Mouse (Mus musculus): ENCODE data around the gene Maml2. TPM values are rescaled to one million over a fixed set of nuclear protein-coding genes. Genes with fewer than 3 reads are reported as not detected.

Gene Maml2
- total RNA-seq, 2 experiments from 2014 or later, result 0.46 to 2.9 TPM

- no peak for ATAC-seq (replicated peaks; ENCODE audit: poor library complexity)
Observed at GRCm38 (mm10) chr9:13309807-13310206, 12.1 kb downstream of the Maml2 start.

GRCm38 (mm10) chr9:13310236-13310635, 12.5 kb downstream of the Maml2 start:
- no peak for ATAC-seq (replicated peaks; ENCODE audit: poor library complexity)

DNA sequence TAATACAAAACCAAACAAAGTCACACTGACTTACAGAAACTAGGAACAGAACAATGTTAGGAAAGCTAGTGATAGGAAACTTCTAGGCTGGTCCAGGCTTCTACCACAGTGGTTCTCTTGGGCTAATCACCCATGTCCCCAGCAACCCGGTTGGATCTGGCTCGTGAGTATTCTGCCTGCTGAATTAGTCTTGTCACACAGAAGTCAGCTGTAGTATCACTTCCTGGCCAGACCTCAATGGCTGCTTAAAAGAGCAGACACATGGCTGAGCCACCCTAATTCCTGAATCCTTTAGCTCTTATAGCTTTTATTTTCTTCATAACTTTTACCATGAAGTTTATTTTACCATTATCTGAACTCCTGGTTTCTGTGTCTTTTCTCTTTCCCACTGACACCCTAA, 13.3 kb downstream of the Maml2 start:
- ATAC-seq (replicated peaks; ENCODE audit: poor library complexity), result peak; percentile 63

- ATAC-seq (replicated peaks; ENCODE audit: poor library complexity), result peak; percentile 31
Observed at GRCm38 (mm10) chr9:13313923-13314322, 16.2 kb downstream of the Maml2 start.

DNA sequence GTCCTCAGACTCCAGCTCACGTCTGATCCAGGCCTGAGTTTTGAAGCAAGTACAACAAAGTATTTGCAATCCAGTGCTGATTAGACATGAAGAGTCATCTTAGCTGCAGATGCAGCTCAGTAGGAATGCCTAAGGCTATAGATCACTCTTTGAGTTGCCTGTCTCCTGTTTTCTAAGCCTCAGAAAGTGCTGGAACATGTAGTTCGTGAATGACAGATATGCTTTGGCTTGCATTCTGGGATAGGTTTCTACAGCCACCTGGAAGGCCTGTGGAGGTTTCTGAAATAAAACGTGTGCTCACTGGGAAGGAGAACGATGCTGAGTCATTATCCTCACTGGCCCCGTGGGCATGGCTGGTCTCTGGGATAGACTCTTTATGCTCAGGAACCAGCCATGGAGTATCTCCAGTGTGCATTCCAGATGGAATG, 16.8 kb downstream of the Maml2 start:
- ATAC-seq (replicated peaks; ENCODE audit: poor library complexity), result no peak

- no peak for ATAC-seq (replicated peaks; ENCODE audit: poor library complexity)
Observed at GRCm38 (mm10) chr9:13315393-13315792, 17.6 kb downstream of the Maml2 start.

GRCm38 (mm10) chr9:13319566-13319965, 21.8 kb downstream of the Maml2 start:
- ATAC-seq (replicated peaks; ENCODE audit: poor library complexity), result no peak

DNA sequence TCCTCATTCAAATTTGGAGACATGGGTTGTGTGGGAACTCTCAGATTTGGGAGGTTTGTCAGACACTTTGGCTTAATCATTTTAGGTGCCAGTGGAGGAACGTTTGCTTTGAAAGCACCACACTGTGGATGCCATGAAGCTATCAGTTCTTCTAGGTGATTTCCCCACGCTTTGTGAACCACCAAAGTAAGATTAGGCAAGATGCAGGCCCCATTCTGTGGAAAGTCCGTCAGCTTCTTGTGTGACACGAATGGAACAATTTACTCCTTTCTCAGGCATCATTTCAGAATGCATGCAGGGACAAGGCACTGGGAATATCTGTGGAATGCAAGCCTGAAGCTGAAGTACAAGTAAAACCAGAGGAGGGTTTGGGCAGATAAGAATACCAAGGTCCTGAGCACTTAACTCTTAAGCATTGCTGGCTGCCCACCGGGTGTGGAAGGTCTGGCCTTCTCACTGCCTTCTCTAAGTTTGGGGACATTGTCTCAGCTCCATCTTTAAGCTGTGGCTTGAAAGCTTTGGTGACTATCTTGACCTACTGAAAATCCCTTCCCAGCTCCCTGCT, 23.1 kb downstream of the Maml2 start:
- no peak for ATAC-seq (replicated peaks; ENCODE audit: poor library complexity)

DNA sequence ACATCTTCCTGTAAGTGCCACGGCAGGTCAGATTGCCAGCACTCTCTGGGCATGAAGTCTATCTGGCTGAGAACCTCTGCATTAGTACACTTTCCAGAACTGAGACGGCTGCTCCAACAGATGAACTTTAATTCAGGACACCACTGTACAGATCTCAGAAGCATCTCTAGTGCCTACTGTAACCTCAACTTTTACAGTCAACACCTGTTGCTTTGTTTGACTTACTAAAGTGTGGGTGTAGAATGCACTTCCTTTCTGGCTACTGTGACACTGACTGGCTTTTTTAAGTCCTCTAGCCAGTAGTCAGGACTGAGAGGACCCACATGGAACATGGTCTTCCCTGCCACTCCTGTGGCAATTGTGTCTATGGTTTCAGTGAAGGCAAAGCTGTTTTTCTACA, 25.3 kb downstream of the Maml2 start:
- ATAC-seq (replicated peaks; ENCODE audit: poor library complexity), result 0 out of 2 replicates have a peak, but pooled peaks have one; percentile 25

DNA sequence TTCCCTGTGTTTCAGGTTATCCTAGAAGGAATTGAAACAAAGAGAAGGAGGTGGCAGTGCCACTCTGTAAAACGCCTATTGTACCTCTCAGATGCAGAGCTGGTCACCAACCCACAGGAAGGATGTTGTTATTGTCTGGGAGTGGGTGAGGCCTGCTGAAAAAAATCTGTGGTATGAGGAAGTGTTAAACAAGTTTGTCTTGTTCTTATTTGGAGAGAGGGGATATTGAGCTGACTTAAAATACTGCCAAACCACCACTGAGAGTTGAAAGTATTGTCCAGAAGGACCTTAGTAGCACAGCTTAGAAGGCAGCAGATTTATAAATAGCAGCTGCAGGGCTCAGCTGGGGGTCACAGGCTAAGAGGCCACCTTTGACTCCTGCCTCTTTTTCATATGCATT, 25.9 kb downstream of the Maml2 start:
- ATAC-seq (replicated peaks; ENCODE audit: poor library complexity), result peak; percentile 93

- no peak; the same call in 1 of the 2 replicates for ATAC-seq (replicated peaks; ENCODE audit: poor library complexity)
Observed at GRCm38 (mm10) chr9:13414230-13414766, 116.5 kb downstream of the Maml2 start.

- ATAC-seq (replicated peaks; ENCODE audit: poor library complexity), result peak; percentile 37; the same call in 1 of the 2 replicates
Observed at GRCm38 (mm10) chr9:13425031-13425940, 127.5 kb downstream of the Maml2 start.

DNA sequence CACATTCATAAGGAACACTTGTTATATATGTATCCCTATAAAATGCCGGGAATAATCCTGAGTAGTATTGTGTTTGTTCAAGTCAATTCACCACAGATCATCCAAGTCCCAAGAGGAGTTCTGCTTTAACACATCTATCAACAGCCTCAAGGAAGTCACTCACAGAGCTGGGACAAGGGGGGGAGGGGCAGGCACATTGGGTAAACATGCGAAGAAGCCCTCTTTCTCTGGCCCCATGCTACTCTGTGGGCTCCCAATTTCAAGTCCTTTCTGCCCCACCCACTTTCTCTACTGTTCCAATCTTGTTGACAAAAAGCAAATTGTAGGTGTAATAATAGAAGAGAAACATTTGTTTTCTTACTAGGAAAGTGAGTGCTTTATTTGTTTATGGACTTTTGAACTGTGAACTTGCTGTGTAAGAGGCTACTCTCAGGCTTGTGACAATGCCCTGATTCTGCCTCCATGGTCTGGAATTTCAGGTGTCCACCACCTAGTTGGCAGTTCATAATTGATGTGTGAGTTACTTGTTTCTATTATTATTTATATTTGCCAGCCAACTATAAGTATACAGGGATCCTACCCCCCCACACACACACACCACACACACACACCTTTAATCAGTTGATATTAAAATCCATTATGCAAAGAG, 131.8 kb downstream of the Maml2 start:
- 0 out of 2 replicates have a peak, but pooled peaks have one; percentile 20 for ATAC-seq (replicated peaks; ENCODE audit: poor library complexity)

GRCm38 (mm10) chr9:13430302-13430701, 132.5 kb downstream of the Maml2 start:
- ATAC-seq (replicated peaks; ENCODE audit: poor library complexity), result peak; percentile 44

- no peak for ATAC-seq (replicated peaks; ENCODE audit: poor library complexity)
Observed at GRCm38 (mm10) chr9:13430744-13431143, 133.0 kb downstream of the Maml2 start.

DNA sequence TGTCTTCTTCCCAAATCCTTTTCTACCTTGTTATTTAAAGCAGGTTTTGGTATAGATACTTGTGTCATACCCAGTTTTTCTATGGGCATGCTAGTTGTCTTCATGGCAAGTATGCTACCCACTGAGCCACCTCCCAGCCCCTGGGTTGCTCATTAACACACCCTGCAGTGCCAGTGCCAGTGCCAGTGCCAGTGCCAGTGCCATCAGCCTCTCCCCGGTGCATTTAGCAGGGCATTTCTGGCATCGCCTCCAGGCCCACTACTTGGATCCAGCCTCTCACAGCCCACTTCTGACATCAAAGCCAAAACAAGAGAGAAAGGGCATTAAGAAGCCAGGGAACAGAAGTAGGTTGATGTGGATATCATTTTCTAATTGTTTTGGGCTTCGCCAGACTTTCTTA, 133.9 kb downstream of the Maml2 start:
- no peak for ATAC-seq (replicated peaks; ENCODE audit: poor library complexity)

DNA sequence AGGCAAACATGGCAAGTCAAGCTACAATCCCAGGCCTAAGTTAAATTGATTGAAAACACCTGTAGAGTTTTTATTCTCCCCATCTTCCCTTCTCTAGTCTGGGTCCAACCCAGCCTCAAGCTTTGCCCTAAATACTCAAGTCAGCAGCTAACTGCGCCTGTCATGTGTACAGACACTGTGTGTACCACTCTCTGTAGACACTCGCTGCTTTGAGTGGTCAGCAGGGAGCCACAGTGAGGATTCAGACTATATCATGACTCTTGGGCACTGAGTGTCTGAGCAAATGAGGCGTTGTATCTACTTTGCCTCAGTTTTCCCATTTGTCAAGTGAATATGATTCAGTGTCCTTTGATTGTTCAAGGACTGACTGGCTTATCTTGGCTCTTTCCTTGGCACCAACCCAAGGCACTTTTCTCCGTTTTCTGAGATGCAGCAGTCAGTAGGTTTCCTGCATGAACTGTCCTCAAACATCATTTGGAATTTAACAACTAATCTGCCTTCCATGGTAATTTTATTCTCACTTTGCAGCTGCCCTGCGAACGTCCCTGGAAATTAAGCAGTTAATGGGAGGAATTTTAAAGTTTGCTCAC, 135.8 kb downstream of the Maml2 start:
- no peak for ATAC-seq (replicated peaks; ENCODE audit: poor library complexity)

- no peak for ATAC-seq (replicated peaks; ENCODE audit: poor library complexity)
Observed at GRCm38 (mm10) chr9:13440911-13441310, 143.2 kb downstream of the Maml2 start.

DNA sequence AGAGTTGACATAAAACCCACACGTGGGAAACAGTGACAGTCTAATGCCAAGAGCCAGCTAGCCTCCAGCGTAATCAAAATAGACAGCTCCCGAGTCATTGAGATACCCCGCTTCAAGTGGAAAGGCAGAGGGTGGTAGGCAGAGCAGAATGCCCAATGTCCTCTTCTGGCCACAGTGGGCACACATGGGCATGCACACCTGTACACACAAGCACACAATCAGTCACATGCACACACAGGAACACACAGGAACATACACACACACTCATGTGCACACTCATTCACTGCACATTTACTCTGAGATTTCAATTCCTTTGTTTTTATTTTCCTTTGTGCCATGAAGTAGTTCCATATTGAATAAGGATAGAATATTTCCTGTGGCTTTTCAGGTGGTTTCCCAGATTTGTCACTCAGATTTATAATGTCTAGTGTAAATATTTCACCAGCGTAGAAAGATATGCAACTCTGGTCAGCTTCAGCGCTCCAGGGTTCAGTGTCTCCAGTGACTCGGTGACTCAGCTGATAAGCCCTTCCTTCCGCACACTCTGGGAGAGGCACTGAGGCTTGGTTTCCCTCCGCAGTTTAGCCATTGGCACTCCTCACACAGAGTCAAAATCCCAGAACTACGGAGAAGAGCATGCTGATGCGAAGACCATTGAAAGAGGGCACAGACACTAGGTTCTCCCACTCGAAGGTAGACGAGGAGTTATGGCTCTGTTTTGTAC, 144.4 kb downstream of the Maml2 start:
- peak; percentile 65 for ATAC-seq (replicated peaks; ENCODE audit: poor library complexity)

- peak; percentile 84 for ATAC-seq (replicated peaks; ENCODE audit: poor library complexity)
Observed at GRCm38 (mm10) chr9:13443484-13444211, 145.9 kb downstream of the Maml2 start.
